Mouse (Mus musculus) gastrocnemius, adult 2 months (tissue): ENCODE measurements around the gene Cwc15. TPM values are rescaled to one million over a fixed set of nuclear protein-coding genes. Genes with fewer than 3 reads are reported as not detected.

Experiments used
- DNase-seq: peaks from one replicate; pipeline ENCODE4 v3.0.0; 2022
- H3K27ac ChIP-seq: fragments of 200-600 bp; 2 replicates; pipeline ENCODE4 v1.8.1; 2022; ENCODE audit warnings: mild to moderate bottlenecking
- H3K4me3 ChIP-seq: fragments of 200-600 bp; 2 replicates; pipeline ENCODE4 v1.8.1; 2022; ENCODE audit warnings: mild to moderate bottlenecking, moderate library complexity
- CTCF ChIP-seq: fragments of 200-600 bp; IDR thresholded peaks from 2 replicates; pipeline ENCODE4 v1.8.1; 2022; ENCODE audit warnings: antibody characterized with exemption, mild to moderate bottlenecking, moderate library complexity
- intact Hi-C: fragments of 180-260 bp; cut with DNase I; formaldehyde crosslinking; loops from one replicate; pipeline ENCODE4 v1.15.1; 2025
- total RNA-seq, 2 experiments: library from RNA; stranded (reverse); gene quantifications; 2 replicates each; pipeline ENCODE4 v1.2.3; 2021

The Cwc15 gene
- total RNA-seq, 2 experiments from 2014 or later, result 101 TPM

DNA sequence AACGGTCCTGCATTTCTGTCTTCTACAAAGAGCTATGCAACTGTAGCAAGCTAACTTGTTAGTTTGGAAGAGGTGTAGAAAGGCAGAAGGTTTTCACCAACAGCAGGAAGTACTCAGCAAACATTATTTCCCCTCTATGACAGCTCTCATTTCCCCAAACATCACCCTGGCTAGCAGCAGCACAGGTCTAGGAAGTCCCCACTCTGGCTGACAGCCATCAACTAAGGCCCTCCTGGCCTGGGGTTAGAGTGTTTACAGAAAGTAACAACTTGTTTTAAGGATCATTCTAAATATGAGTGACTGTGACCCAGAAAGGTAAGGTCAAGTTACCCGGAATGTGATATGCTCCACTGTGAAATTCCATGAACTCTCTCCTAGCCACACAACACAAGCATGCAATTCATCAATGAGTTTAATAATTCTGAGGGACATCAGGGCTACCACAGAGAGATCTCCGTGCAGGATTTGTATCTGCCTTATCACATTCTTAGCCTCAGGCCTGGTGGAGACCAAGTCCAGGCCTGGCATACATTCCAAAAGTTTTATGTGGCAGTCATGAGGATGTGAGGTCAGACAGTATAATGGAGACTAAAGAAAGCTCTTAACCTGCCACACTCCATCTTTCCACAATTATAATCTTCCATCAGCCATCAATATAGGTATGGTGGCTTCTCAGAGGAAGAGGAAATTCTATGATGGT is 20.7 kb downstream of the Cwc15 start:
- Histone ChIP-seq H3K27ac (peak overlapping the region; percentile 74), H3K4me3 (no peak overlapping the region)
- intact Hi-C loops, result no loop called here
- TF ChIP-seq CTCF, result no peak
- no peak for DNase-seq

- Histone ChIP-seq H3K4me3 (no peak overlapping the region), H3K27ac (peak overlapping the region; percentile 74)
- intact Hi-C loops, result no loop called here
- DNase-seq, result no peak
- no peak for TF ChIP-seq CTCF
Measured at GRCm38 (mm10) chr9:14521695-14522094, 21.3 kb downstream of the Cwc15 start.

DNA sequence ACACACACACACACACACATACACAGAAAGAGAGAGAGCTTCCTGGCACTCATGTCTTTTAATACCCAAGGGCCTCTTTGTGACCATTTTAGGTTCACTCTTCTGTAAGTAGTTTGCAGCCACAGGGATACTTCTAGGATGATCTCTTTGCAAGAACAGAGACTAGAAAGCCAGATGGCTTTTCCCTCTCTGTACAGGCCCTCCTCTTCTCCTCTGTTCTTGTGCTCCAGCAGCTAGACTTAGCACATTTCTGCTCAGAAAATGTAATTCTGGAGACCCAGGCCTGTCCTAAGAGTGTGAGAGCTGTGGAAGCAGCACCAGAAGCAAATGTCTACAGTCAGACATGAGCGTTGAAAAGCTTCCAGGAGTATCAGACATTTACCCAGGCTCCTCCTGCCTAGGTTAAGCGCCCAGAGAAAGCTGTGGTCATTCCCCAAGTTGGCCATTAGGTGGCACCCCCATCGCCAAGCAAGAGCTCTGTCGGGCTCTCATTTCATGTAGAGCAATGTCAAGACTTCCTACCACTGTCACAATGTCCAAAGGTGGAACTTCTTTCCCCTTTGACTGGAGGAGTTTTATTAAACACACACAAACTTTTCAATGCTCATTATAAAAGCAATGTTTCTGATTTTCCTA is 23.1 kb downstream of the Cwc15 start:
- intact Hi-C loops, result loop anchor here (1.0 kb wide), 1 partner anchor 176 kb away; no protein-coding TSS in a partner anchor
- TF ChIP-seq CTCF, result peak; percentile 99
- no peak overlapping the region for H3K4me3 ChIP-seq
- H3K27ac ChIP-seq, result peak overlapping the region; percentile 70
- peak; percentile 88 for DNase-seq

- intact Hi-C loops, result no loop called here
- no peak for DNase-seq
Measured at GRCm38 (mm10) chr9:14530004-14530403, 29.6 kb downstream of the Cwc15 start.

GRCm38 (mm10) chr9:14532283-14532682 is 31.9 kb downstream of the Cwc15 start:
- intact Hi-C loops, result no loop called here
- Histone ChIP-seq H3K27ac (no peak overlapping the region), H3K4me3 (no peak overlapping the region)
- no peak for DNase-seq
- TF ChIP-seq CTCF, result no peak

More at GRCm38 (mm10) chr9:14530004-14530403, 29.6 kb downstream of the Cwc15 start:
- Histone ChIP-seq H3K27ac (no peak overlapping the region), H3K4me3 (no peak overlapping the region)
- no peak for TF ChIP-seq CTCF

DNA sequence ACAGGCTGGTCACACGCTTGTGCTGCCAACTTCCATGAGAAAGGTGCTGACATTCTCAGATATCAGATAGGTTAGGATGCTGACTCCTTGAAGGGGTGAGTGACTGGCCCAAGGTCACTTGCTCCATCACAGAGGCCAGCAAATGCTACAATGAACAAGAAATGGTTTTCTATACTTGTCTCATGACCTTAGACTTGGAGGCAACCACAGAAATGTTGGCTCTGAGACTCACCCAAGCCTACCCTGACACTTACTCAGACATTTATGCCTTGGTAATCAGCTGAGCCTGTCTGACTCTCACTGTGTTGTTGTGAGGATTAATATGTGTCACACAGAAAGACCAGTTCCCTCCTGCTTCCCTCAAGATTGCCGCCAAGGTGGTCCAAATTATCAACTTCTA is 33.2 kb downstream of the Cwc15 start:
- DNase-seq, result no peak
- H3K4me3 ChIP-seq, result no peak overlapping the region
- no peak overlapping the region for H3K27ac ChIP-seq
- intact Hi-C loops, result no loop called here
- TF ChIP-seq CTCF, result no peak

DNA sequence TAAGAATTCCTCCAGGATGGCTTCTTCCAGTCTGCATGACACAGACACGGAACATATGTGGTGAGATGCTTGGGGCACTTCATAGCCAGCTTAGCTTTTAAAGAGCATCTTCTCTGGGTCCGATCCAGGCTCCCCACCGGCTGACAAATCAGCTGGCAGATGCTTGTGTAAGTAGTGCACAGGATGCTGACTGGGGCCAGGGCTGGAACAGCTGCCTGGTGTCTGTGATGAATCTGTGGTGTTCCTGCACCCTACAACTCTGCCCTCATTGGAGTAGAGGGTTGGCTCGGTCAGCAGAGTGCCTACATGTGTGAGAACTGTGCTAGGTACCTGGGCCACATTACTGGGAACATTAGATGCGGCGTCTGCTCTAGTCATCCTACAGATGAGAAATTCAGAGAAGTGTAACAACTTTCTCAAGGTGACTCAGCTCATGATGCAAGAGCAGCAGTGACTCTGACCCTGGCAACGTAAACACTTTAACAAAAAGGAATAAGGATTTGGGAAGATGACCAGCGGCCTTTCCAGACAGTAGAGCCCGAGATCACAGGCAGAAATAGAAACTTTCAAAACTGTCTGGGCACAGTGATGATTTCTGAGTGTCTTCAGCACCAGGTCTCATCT is 34.5 kb downstream of the Cwc15 start:
- Histone ChIP-seq H3K27ac (no peak overlapping the region), H3K4me3 (no peak overlapping the region)
- no peak for TF ChIP-seq CTCF
- intact Hi-C loops, result no loop called here
- no peak for DNase-seq

GRCm38 (mm10) chr9:14544034-14544757 is 43.8 kb downstream of the Cwc15 start:
- intact Hi-C loops, result no loop called here
- Histone ChIP-seq H3K4me3 (no peak overlapping the region), H3K27ac (no peak overlapping the region)
- TF ChIP-seq CTCF, result no peak
- DNase-seq, result no peak

DNA sequence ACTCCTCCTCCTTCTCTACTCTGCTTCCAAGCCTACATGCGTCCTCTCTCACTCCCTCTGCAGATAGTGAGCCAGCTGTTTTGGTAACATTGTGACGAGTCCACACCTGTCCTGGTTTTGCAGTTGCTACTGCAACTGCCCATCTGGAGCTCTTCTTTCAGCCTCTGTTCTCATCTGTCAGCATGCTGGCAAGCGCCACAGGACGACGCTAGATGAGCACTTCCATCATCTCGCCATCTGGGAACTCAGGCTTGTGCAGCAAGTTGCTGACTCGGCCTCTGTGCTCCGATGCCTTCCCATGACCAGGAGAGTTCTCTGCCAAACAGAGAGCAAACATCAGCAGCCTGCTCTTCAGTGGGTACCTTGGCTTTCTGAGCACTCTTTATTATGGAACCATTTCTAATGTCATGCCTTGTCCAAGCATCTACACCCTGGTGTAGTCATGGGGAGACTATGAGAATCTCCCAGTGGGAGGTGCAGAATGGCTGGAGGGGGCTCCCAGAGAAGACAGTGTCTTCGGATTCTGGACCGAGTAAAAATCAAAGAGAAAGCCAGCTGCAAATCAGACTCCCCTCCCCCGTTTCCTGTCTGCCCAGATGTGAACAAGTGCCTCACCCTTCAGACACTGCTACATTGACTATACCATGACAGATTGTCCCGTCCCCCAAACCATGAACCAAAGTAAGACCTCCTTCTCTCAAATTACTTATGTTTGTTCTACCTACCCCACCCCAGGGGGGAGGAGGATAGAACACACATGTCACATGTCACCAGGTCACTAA is 47.4 kb downstream of the Cwc15 start:
- no peak for TF ChIP-seq CTCF
- peak; percentile 85 for DNase-seq
- H3K27ac ChIP-seq, result peak overlapping the region; percentile 77
- H3K4me3 ChIP-seq, result no peak overlapping the region
- intact Hi-C loops, result loop anchor here (5.0 kb wide), 1 partner anchor 40 kb away; no protein-coding TSS in a partner anchor

DNA sequence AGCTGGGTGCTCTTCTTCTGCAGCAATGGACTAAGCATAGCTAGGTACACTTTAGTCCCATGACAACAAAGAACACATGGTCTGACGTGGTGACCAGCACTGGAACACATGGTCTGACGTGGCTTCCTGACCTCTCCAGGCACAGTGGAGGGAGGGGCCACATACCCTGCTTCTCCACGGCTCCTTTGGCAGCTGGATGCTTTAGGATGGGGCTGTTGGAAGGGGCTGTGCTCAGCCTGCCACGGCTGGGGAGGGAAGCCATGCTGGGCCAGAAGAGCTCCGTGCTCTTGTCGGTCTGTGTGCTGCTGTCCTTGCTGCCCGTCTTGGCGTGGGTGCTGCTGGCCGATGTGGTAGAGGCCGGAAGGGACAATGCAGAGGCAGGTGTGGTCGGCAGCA is 47.9 kb downstream of the Cwc15 start:
- Histone ChIP-seq H3K27ac (peak overlapping the region; percentile 77), H3K4me3 (no peak overlapping the region)
- DNase-seq, result peak; percentile 42
- intact Hi-C loops, result loop anchor here (5.0 kb wide), 1 partner anchor 39 kb away; no protein-coding TSS in a partner anchor
- no peak for TF ChIP-seq CTCF

GRCm38 (mm10) chr9:14558332-14558731 is 57.9 kb downstream of the Cwc15 start:
- intact Hi-C loops, result no loop called here
- TF ChIP-seq CTCF, result no peak
- no peak overlapping the region for H3K27ac ChIP-seq
- DNase-seq, result no peak
- H3K4me3 ChIP-seq, result no peak overlapping the region

DNA sequence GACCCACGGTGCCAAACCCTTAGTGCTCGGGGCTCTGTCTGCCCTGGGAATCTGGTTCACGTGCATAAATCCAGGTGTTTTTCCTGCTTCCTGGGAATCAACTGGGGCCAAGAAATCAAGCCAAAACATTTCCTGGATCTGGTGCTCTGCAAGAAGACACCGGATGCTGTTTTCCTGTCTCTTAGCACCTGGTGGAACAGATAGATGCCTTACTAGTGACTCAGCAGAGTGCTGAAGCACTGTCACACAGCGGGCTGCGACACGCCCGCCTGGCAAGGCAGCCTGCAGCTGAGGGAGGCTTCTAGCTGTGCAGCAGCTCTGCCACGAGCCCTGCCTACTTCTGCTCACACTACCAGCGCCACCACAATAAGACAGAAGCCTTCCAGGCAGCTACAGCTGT is 59.0 kb downstream of the Cwc15 start:
- peak overlapping the region; percentile 25; the same call in 1 of the 2 replicates for H3K27ac ChIP-seq
- H3K4me3 ChIP-seq, result no peak overlapping the region
- TF ChIP-seq CTCF, result no peak
- peak; percentile 69 for DNase-seq
- intact Hi-C loops, result no loop called here
